Comparison of ENCODE assay signal across 8 mouse cellular contexts in genomic region chr7:101504507-101504906, GRCm38 (mm10).
DNase-seq lines count a peak whose midpoint lies in the region; ATAC-seq and TF ChIP-seq lines count a peak whose summit lies in the region.

No protein-coding gene starts in this region.

- no peak for TF ChIP-seq CTCF in lung, embryonic 14.5 days (IDR thresholded peaks at IDR 0.05; ENCODE audit: low read depth)
- no peak for TF ChIP-seq CTCF in cortical plate, adult 2 months (IDR thresholded peaks at IDR 0.05; ENCODE audit: extremely low read depth, insufficient read depth, low read length)

- peak overlapping the region; percentile 14; the same call in 1 of the 2 replicates for H3K4me3 ChIP-seq in lung, embryonic 14.5 days (ENCODE audit: low read depth, low read length)
- no peak overlapping the region for H3K4me3 ChIP-seq in cortical plate, adult 2 months (ENCODE audit: insufficient read depth, low read length)
- peak overlapping the region; percentile 26; the same call in 1 of the 2 replicates for H3K4me3 ChIP-seq in hindbrain, embryonic 13.5 days
- H3K4me3 ChIP-seq in liver, embryonic 16.5 days (ENCODE audit: low read depth, low read length) = no peak overlapping the region

- H3K36me3 ChIP-seq in lung, embryonic 14.5 days (ENCODE audit: insufficient read depth) = no peaks in the 10 kb centered on the region
- no peaks in the 10 kb centered on the region for H3K36me3 ChIP-seq in hindbrain, embryonic 13.5 days
- H3K36me3 ChIP-seq in liver, embryonic 16.5 days (ENCODE audit: control insufficient read depth, insufficient read depth) = no peaks in the 10 kb centered on the region
- H3K36me3 ChIP-seq in splenic B cell, adult 2 months (ENCODE audit: control insufficient read depth, insufficient read depth, low read length, poor library complexity, severe bottlenecking) = peaks cover 5% of the 10 kb centered on the region

- H3K4me1 ChIP-seq in lung, embryonic 14.5 days (ENCODE audit: insufficient read depth) = no peaks in the 10 kb centered on the region
- H3K4me1 ChIP-seq in cortical plate, adult 2 months (ENCODE audit: control insufficient read depth, insufficient read depth, low read length) = peaks cover 4% of the 10 kb centered on the region
- peaks cover 10% of the 10 kb centered on the region for H3K4me1 ChIP-seq in hindbrain, embryonic 13.5 days (replicated peaks)
- H3K4me1 ChIP-seq in liver, embryonic 16.5 days (ENCODE audit: control insufficient read depth, low read depth, low read length) = peaks cover 6% of the 10 kb centered on the region; the same call in 1 of the 2 replicates

- no peaks in the 10 kb centered on the region for H3K9me3 ChIP-seq in lung, embryonic 14.5 days (ENCODE audit: low read depth, low read length)
- H3K9me3 ChIP-seq in hindbrain, embryonic 13.5 days = no peaks in the 10 kb centered on the region
- H3K9me3 ChIP-seq in liver, embryonic 16.5 days (replicated peaks; ENCODE audit: control insufficient read depth, low read length) = no peaks in the 10 kb centered on the region

- no peak for TF ChIP-seq POLR2A in cortical plate, adult 2 months (IDR thresholded peaks at IDR 0.05; ENCODE audit: extremely low read depth, insufficient read depth, low read length)

- peak overlapping the region; percentile 55 for H3K4me2 ChIP-seq in lung, embryonic 14.5 days
- H3K4me2 ChIP-seq in hindbrain, embryonic 13.5 days = peak overlapping the region; percentile 53
- peak overlapping the region; percentile 49 for H3K4me2 ChIP-seq in liver, embryonic 16.5 days (ENCODE audit: low read depth, low read length)

- 13% methylated on average over 24 of the region's 24 CpGs for WGBS in lung, embryonic 14.5 days
- WGBS in hindbrain, embryonic 13.5 days = 8% methylated on average over 24 of the region's 24 CpGs
- 7% methylated on average over 24 of the region's 24 CpGs for WGBS in liver, embryonic 16.5 days (ENCODE audit: insufficient replicate concordance)

- peak; percentile 62 for DNase-seq in lung, embryonic 14.5 days
- no peak for DNase-seq in lung, adult 18-20 months
- peak; percentile 12 for DNase-seq in splenic B cell, adult 2 months (ENCODE audit: low read depth, low spot score)
- DNase-seq in layer of hippocampus, adult 11-12 months (ENCODE audit: low spot score) = no peak
- no peak for DNase-seq in ovary, adult 18-20 months (ENCODE audit: low spot score)

- no peak overlapping the region for H3K27ac ChIP-seq in lung, embryonic 14.5 days (ENCODE audit: low read depth)
- H3K27ac ChIP-seq in cortical plate, adult 2 months (ENCODE audit: insufficient read depth, low read length) = peak overlapping the region; percentile 24; the same call in 1 of the 2 replicates
- no peak overlapping the region for H3K27ac ChIP-seq in hindbrain, embryonic 13.5 days
- H3K27ac ChIP-seq in liver, embryonic 16.5 days (ENCODE audit: low read length) = no peak overlapping the region

- no peak overlapping the region for H3K9ac ChIP-seq in lung, embryonic 14.5 days
- H3K9ac ChIP-seq in hindbrain, embryonic 13.5 days = peak overlapping the region; percentile 51; the same call in 1 of the 2 replicates
- no peak overlapping the region for H3K9ac ChIP-seq in liver, embryonic 16.5 days (ENCODE audit: low read depth, low read length)

- ATAC-seq in lung, embryonic 14.5 days (ENCODE audit: insufficient read depth) = peak; percentile 50; the same call in 1 of the 2 replicates
- peak; percentile 34 for ATAC-seq in hindbrain, embryonic 13.5 days (ENCODE audit: low FRiP score)
- no peak for ATAC-seq in liver, embryonic 16.5 days (ENCODE audit: low read depth)

- H3K27me3 ChIP-seq in lung, embryonic 14.5 days (ENCODE audit: insufficient read depth, low read length) = peaks cover 8% of the 10 kb centered on the region; the same call in 1 of the 2 replicates
- H3K27me3 ChIP-seq in hindbrain, embryonic 13.5 days = peaks cover 42% of the 10 kb centered on the region
- H3K27me3 ChIP-seq in liver, embryonic 16.5 days (ENCODE audit: control insufficient read depth, insufficient read depth, low read depth, low read length) = peaks cover 4% of the 10 kb centered on the region; the same call in 1 of the 2 replicates
- no peaks in the 10 kb centered on the region for H3K27me3 ChIP-seq in splenic B cell, adult 2 months (ENCODE audit: control insufficient read depth, insufficient read depth, low read length, poor library complexity, severe bottlenecking)

Comparison
In these comparisons a context has a peak if more than half of its experiments do, and no peak if none do; other contexts are left out.
1. DNase-seq: peak in lung, embryonic 14.5 days (single experiment) and splenic B cell, adult 2 months (single experiment); none in lung, adult 18-20 months (0 of 2), layer of hippocampus, adult 11-12 months (single experiment) and ovary, adult 18-20 months (single experiment).
2. H3K4me3 ChIP-seq: peak in lung, embryonic 14.5 days (single experiment) and hindbrain, embryonic 13.5 days (single experiment); none in cortical plate, adult 2 months (single experiment) and liver, embryonic 16.5 days (single experiment).
3. Peak in every context shown above with its lines, with median percentiles within 50 percentile points of each other: H3K4me2 ChIP-seq.